Mouse (Mus musculus) frontal cortex, postnatal 14 days (tissue): ENCODE results near the gene Olfr95.
A peak's percentile ranks its signal among the peaks of the same experiment; 100 is the strongest.
"Not testable (repeated sequence)": the region's sequence is repeated elsewhere in the genome, so short reads cannot be mapped to it uniquely, and the experiment has no call there.

ENCODE experiments used
- DNase-seq, 2 experiments: peaks; one replicate each; pipeline ENCODE4 v3.0.0; 2022; ENCODE audit warnings: low spot score in 2 of 2

The Olfr95 gene

DNA sequence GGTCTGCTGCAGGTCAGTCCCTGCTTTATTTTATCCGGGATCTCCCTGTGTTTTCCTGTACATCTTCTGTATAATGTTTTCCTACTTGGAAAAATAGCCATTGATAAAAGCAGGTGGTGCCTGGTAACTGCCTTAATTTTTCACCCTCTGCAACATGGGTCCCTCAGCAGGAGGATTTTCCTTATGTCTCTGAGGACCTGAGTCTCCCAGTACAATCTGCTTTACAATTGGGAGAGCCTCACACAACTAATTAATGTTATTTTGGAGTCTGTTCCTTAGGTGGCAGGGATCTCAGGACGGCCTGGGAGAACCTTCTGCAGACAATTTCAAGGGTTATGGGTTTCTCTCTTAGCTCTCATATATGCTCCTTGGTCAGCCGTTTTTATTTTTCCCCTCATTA lies at the start of gene Olfr95:
Olfr95 (minus strand) TSS at position 101 of the 400 bp plus-strand sequence.
- no peak for DNase-seq

DNA sequence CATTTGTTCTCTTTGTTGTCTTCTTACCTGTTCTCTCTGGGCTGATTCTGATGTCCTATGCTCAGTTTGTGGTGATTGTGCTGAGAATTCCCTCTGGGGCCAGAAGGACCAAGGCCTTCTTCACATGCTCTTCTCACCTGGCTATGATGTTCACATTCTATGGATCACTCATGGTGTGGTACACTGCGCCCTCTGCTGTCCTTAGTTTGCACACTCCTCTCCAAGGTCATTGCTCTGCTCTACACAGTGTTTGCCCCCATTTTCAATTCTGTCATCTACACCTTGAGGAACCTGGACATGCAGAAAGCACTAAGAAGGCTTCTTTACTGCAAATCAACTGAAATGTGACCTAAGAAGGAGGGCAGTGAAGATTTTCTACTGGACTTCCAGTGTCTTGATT lies 37.6 kb upstream of the Olfr95 start:
- no peak for DNase-seq

- DNase-seq = no peak
Measured at GRCm38 (mm10) chr17:37249460-37249859, 36.5 kb upstream of the Olfr95 start.

DNA sequence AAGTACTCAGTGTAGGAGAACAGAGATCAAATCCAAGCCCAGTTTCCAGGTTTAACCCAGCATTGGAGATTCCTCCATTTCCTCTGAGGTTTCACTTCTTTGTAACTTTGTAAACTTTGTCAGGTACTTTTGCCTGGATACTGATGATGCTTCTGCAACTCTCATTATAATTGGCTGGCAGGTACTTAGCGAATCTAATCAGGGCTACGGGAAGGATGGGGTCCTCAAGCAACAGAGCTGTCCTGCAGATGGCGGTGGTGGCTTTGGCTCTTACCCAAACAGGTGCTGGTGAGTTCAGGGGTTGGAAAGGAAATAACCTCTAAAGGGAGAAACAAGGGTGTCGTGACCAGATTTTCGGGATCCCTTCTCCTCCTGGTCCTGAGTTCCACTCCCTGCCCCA lies 33.8 kb upstream of the Olfr95 start:
- peak; percentile 13 to 31 for DNase-seq

GRCm38 (mm10) chr17:37242198-37242597 lies 29.3 kb upstream of the Olfr95 start:
- DNase-seq = no peak

GRCm38 (mm10) chr17:37237230-37237629 lies 24.3 kb upstream of the Olfr95 start, which contains the start of gene Olfr97:
Olfr97 (minus strand) TSS chr17:37237330.
- DNase-seq = not testable (repeated sequence)

DNA sequence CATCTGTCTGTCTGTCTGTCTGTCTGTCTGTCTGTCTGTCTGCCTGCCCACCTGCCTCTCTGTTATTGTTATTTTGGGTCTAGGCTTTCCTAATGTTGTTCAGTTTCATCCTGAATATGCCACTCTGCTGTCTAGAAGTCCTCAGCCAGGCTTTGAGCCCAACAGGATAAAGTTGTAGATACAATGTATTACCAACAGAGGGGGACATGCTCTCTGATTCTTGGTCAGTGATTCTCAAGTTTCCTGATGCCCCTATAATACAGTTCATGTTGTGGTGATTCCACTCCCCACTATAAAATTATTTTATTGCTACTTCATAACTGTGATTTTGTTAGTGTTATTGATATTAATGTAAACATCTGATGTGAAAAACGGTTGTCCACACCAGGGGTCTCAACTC lies 9.0 kb upstream of the Olfr95 start:
- no peak for DNase-seq

GRCm38 (mm10) chr17:37219846-37220245 lies 6.9 kb upstream of the Olfr95 start, which contains the start of gene Olfr96:
Olfr96 (plus strand) TSS chr17:37220146.
- no peak for DNase-seq

DNA sequence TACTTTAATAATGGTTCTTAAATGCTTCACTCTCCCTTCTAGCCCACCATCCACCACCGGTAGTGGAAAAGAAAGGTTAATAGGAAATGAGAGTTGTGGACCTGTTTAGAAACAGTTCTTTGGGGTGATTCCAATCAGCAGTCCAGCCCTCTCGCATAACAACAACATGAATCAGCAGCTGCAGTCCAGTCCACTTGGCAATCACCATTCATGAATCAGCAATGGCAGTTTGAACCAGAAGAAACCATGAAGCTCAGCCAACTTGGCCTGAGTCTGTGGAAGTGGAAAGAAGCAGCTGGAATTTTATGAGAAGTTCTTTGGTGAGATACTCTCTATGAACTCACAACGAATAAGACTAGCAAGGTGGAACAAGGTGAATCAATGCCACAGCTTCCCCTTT lies 5.6 kb upstream of the Olfr95 start:
- DNase-seq = no peak

- peak in 1 of 2 experiments; percentile 20 for DNase-seq
Measured at GRCm38 (mm10) chr17:37210884-37211768, 1.8 kb downstream of the Olfr95 start.

DNA sequence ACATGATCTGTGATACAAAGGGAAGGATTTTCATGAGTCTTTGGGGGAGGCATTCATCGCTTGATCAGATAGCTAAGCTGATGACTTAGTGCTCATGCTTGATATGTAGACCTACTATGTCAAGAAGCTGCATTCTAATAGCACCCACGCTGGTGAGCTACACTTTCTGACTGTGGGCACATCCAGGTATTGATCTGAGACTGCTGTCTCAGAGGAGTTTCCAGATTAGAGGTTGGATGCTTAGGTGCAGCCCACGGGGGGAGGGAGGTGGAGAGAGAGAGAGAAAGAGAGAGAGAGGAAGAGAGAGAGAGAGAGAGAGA lies 9.0 kb downstream of the Olfr95 start:
- DNase-seq = no peak

DNA sequence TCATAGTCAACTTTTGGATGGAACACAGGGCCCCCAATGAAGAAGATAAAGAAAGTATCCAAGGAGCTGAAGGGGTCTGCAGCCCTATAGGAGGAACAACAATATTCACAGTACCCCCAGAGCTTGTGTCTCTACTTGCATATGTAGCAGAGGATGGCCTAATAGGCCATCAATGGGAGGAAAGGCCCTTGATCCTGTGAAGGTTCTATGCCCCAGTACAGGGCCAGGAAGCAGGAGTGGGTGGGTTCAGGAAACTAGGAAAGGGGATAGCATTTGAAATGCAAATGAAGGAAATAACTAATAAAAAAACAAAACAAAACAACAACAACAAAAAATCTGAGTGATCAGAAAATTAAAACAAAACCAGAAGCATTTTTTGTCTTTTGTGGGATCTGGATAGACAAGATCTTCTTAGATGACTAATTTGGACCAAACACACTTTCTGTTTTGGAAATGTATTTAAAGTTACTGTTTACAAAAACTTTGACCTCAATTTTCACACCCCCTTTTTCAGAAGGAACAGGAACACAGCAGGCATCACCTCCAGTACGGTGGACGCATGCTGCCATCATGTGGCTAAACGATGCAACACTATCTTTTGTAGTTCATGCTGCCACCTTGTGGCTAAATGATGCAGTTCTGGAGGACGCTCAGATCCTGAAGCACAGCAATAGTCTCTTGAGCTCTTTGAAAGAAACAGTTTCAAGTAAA lies 9.6 kb downstream of the Olfr95 start:
- DNase-seq = peak; percentile 66 to 87

DNA sequence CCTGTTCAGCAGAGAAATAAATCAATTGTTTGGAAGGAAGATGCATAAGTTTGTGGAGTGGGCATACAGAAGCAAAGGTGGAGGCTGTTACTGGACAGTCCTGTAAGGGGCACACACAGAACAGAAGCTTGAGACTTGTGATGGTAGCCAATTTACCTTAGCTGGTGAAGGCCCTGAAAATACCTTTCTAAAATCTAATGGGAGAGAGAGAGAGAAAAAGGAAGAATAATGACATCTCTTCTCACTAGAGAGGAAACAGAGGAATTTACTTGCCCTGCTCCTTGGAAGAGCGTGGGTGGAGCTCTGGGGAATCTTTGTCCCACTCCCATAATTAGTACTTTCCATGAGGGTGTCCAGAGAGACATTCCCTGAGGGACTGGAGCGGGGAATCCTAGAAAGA lies 12.0 kb downstream of the Olfr95 start, which contains the start of gene Olfr94:
Olfr94 (minus strand) TSS at position 101 of the 400 bp plus-strand sequence.
- no peak for DNase-seq

DNA sequence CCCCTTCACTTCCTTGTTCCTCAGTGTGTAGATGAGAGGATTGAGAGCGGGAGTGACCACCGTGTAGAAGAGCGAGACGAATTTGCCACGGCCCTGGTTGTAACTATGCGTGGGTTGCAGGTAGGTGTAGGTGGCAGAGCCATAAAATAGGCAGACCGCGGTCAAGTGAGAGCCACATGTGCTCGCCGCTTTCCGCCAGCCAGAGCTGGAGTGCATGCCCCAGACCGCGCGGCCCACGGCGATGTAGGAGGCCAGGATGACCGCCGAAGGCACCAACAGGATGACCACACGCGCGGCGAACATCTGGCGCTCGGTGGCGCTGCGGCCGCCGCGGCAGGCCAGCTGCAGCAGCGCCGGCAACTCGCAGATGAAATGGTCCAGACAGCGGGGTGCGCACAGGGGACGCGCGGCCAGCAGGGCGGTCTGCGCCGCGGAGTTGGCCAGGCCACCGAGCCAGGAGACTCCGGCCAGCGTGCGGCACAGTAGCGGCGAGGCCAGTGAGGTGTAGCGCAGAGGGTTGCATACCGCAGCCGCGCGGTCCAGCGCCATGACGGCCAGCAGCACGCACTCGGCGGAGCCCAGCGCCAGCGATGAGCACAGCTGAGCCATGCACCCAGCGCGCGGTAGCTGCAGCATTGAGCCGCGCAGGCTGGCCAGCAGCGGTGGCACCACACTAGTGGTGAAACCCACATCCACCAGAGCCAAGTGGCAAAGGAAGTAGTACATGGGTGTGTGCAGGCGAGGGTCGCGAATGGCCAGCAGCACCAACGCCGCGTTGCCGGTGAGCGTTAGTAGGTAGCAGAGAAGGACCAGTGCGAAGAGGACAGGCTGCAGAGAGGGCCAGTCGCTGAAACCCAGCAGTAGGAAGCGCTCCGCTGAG lies 15.8 kb downstream of the Olfr95 start:
- DNase-seq = peak in 1 of 2 experiments; percentile 13

- no peak for DNase-seq
Measured at GRCm38 (mm10) chr17:37194782-37195181, 18.1 kb downstream of the Olfr95 start.

- DNase-seq = no peak
Measured at GRCm38 (mm10) chr17:37193656-37194055, 19.3 kb downstream of the Olfr95 start, which contains the start of gene Ubd. Ubd (plus strand) TSS chr17:37193892.

GRCm38 (mm10) chr17:37193032-37193431 lies 19.9 kb downstream of the Olfr95 start:
- no peak for DNase-seq

- peak in 1 of 2 experiments; percentile 25 for DNase-seq
Measured at GRCm38 (mm10) chr17:37190711-37191110, 22.2 kb downstream of the Olfr95 start.

GRCm38 (mm10) chr17:37185474-37185873 lies 27.4 kb downstream of the Olfr95 start:
- no peak for DNase-seq

DNA sequence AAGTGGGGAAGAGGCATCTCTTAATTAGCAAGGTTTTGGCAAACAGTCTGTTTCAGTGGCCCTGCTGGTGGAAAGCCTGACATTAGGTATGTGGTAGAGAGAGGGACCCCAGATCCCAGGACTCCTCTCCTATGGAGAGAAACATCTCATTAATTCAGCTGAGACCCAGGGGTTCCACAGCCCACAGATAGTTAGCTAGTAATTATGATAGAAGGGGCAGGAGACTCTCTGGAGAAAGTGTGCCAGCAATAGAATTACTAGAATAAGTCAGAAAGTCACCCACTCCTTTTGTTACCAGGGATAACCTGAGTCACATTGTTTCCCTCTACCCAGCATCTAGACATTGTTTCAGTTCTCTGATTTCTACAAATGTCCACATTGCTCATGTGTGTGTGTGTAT lies 51.5 kb downstream of the Olfr95 start, which contains the start of gene Olfr93:
Olfr93 (minus strand) TSS at position 101 of the 400 bp plus-strand sequence.
- DNase-seq = no peak
